Mouse (Mus musculus) gastrocnemius, postnatal 36 days (tissue): ENCODE data around the gene Fam69b. TPM values are rescaled to one million over a fixed set of nuclear protein-coding genes. Genes with fewer than 3 reads are reported as not detected.

Experiments used
- DNase-seq, 2 experiments: peaks; one replicate each; pipeline ENCODE4 v3.0.0; 2022
- intact Hi-C: fragments of 180-260 bp; cut with DNase I; formaldehyde crosslinking; loops from one replicate; pipeline ENCODE4 v1.15.1; 2025
- long read RNA-seq, 2 experiments: library from polyadenylated mRNA; stranded (forward); transcript quantifications; one replicate each; pipeline ENCODE4 v2.0.0; 2021
- total RNA-seq, 2 experiments: library from RNA; stranded (reverse); gene quantifications; 2 replicates each; pipeline ENCODE4 v1.2.3; 2021

Gene Fam69b
- total RNA-seq = 1 to 10 TPM; 1.6 to 2.3 TPM
- long read RNA-seq, experiment 1, partial matches to known transcripts = 1 of 3 reads
- long read RNA-seq, experiment 1, other reads (novel, unspliced or antisense) = 1 of 3 reads
- long read RNA-seq, experiment 2, partial matches to known transcripts = 1 of 5 reads
- long read RNA-seq, experiment 2, other reads (novel, unspliced or antisense) = 1 of 5 reads

DNA sequence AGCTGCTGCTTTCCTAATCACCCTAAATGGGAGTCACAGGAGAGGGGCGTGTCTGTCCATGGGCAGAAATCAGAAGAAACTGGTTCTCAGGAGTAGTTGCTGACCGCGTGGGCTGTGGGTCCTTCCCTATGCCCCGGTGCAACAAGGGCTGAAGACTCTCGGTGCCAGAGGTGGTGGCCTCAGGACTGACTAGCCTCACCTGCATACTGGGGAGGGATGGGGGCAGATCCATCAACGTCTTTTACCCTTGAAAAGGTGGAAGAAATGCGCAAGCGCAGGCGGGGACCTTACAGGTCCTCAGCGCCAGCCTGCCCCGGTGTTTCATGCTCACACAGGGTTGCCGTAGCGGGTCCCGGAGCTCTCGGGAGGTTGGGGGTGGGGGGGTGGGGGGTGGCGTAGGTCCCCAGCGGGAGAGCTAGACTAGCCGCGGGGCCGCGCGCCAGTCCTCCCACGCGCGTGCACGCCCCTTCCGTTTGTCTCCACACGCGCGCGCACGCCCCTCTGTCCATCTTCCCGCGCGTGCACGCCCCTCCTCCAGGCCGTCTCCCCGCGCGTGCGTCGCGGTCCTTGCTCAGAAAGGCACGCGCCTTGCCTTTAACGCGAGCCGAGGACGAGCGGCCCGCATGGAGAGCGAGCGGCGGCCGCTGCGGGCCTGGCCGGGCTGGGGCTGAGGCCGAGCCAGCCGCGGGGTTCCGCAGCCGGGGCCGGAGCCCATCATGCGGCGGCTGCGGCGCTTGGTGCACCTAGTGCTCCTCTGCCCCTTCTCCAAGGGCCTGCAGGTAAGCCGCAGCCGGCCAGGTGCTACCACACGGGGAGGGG lies at the start of gene Fam69b:
Gene Fam69b (plus strand): TSS at position 537 of the 819 bp plus-strand sequence.
- peak in 1 of 2 experiments; percentile 34 for DNase-seq
- intact Hi-C loops = no loop called here

DNA sequence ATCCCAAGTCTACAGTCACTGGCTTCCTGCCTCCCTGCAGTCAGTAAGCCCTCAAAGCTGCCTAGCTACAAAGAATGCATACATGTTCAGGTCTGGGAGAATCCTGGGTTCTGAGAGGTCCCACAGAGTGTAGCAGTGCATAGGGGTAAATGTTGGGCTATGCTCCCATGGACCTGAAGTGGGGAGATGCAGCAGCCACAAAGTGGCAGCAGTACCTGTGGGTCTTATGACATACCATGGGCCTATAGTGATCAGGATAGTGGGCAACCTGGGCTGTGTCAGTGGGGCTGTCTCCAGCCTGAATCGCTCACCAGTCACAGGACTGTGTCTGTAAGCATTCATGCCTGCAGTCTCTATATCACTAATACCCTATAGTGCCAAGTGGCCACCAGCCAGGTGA lies 48.5 kb upstream of the Fam69b start, which contains the start of gene Egfl7:
Gene Egfl7 (plus strand): TSS at position 301 of the 400 bp plus-strand sequence.
- DNase-seq = no peak
- intact Hi-C loops = no loop called here

DNA sequence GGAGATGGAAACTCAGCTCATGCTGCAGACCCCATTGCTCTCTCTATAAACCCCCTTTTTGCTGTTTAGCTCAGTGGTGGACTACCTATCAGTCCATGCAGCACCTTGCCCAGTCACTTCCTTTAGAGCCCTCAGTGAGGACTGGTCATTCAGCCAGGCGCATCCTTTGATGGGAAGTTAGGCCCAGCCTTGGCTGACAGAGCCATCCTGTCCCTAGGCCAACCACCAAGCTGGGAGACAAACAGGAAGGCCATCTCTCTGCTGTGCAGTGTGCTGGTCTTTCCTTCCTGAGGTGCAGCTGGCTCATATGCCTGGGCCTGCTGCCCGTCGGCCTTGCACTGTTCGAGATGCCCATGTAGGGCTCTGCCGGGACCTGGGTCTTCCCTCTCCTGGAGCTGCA lies 47.5 kb upstream of the Fam69b start:
- no peak for DNase-seq
- intact Hi-C loops = no loop called here

DNA sequence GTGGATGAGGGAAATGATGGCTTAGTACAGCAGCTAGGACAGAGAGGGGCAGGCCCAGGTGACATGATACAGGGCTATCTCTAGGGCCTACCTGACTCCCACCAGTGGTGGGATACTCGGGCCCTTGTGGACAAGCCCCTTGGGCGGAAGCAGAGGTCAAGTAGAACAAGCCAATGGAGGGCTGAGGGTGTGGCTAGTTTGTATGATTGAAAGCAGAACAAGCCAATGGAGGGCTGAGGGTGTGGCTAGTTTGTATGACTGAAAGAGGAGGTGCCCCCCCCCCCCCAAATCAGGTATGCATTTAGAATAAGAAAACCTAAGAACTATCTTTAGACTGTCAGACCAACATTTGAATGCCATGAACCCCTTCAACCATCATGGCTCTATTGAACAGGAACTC lies 46.1 kb upstream of the Fam69b start:
- intact Hi-C loops = no loop called here
- DNase-seq = no peak

DNA sequence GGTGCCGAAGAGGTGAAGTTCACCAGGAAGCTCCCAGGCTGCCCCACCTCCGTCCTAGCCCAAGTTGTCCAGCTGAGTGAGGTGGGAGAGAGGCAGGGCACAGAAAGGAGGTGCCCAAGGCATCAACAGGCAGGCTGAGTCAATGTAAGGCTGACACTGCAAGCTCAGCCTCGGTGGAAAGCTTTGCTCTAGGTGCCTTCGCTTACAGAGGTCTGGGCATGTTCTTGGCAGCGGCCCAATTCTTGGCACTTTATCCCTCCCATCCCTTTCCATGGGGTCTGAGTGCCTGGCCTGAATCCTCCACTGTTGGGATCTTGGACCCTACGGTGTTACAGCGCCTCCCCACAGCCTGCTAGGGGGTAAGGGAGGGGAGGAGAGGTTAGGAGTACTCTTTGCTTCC lies 45.5 kb upstream of the Fam69b start:
- no peak for DNase-seq
- intact Hi-C loops = no loop called here

DNA sequence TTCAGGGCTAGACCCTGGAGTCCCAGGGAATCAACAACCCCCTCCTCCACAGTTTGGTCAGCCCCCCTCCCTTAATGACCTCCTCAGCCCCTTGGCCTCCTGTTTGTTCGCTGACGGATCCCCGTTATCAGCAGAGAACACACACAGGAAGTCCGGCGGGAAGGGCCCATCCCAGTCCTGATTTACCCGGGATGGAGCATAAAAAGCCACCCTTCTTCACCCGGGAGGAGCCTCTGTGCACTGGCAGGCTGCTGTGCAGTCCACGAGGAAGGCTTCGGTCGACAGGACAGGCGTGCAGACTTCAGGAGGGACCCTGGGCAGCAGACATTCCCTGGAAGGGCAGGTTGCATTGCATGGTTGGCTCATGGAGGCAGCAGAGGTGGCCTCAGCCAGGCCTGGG lies 44.6 kb upstream of the Fam69b start:
- DNase-seq = peak; percentile 49 to 59
- intact Hi-C loops = no loop called here

DNA sequence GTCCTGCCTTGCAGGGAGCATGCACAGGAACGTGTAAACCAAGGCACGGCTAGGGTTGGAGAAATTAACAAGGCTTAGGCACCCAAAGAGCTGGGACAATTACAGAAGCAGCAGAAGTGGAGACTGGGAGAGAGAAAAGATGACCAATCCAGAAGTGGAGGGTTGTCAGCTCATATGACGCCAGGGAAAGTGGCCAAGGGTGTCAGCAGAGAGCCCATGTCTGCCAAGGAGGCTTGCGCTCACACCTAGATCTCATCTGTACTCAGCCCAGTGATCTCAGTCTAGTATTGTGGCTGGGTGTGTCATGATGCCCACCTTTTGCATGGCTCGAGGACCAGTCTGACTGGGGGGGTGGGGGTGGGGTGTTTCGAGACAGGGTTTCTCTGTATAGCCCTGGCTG lies 42.5 kb upstream of the Fam69b start:
- no peak for DNase-seq
- intact Hi-C loops = no loop called here

DNA sequence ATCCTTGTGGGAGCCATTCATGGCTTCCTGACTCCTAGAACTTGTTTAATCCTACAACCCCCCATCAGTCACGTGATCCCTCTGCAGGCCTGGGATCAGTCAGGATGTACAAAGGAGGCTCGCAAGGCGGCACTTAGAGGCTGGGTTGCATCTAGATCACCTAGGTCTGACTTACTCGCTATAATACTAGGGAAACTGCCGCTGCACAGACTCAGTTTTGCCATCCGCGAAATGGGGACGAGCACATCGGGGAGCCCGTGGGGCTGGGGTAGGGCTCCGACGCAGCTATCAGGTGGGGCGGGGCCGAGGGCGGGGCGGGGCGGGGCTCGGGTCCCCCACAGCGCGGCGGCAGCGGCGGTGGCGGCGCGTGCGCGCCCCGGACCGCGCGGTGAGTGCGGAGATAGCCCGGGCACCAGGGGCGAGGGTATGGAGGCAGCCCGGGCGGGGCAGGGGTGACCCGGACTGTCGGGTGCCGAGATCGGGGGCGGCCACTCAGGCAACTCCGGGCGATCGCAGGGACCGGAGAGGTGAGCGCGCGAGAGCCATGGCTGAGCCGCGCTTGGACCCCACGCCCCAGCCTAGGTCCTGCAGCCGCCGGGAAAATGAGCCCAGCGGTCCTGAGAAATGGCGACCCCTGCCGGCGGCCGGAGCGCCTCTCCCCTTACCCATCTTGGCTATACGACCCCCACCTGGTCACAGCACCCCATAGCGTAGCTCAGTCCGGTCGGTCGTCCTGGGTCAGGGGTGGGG lies 41.8 kb upstream of the Fam69b start, which contains the start of gene Gm20532:
Gene Gm20532 (plus strand): TSS at position 346 of the 750 bp plus-strand sequence.
- intact Hi-C loops = no loop called here
- DNase-seq = peak in 1 of 2 experiments; percentile 45

DNA sequence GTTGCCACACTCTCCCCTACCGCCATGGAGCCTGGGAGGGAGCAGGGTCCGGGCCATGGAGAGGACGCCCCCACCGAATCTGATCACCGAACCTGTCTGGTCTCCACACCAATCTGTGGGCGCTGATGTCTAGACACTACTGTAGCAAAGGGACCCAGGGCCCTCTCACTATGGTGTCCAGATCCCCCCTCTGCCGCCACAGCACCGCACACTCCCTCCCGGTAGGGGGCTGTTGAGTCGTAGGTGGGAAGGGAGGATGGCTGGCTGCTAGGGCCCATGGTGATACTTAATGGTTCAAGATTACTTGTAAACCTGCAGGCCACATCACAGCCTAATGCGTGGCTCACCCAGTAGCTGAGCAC lies 41.2 kb upstream of the Fam69b start:
- intact Hi-C loops = no loop called here
- DNase-seq = no peak

DNA sequence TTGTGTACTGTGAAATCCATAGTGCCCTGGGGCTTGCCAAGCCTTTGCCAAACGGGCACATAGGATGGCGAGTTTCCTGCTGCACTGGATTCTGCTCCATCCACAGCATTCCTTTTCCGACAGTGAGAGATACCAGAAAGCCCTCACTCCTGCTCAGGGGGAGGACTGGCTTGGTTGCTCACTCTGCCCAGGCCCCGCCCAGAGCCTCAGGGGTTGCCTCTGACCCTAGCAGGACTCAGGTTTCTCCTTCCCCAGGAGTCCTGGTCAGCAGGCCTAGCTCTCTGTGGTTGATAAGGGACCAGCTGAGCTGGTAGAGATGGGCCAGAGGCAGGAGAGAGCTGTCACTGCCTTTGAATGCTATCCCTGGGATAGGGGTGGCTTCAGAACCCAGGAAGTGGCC lies 39.7 kb upstream of the Fam69b start:
- DNase-seq = no peak
- intact Hi-C loops = no loop called here

DNA sequence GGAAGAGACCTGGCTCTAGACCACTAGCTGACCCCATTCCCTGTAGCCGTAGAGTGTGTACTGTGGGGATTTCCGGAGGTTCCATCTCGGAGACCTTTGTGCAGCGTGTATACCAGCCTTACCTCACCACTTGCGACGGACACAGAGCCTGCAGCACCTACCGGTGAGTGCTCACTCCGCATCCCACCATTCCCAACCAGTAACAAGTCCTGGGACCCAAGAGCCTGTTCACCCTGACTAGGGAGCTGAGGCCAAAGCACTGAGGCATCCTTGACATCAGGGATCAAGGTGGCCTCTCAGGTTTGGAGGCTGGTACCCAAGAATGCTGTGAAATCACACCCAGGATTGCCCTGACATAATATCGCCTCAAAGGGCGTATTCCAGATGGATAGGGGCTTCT lies 39.0 kb upstream of the Fam69b start:
- intact Hi-C loops = no loop called here

DNA sequence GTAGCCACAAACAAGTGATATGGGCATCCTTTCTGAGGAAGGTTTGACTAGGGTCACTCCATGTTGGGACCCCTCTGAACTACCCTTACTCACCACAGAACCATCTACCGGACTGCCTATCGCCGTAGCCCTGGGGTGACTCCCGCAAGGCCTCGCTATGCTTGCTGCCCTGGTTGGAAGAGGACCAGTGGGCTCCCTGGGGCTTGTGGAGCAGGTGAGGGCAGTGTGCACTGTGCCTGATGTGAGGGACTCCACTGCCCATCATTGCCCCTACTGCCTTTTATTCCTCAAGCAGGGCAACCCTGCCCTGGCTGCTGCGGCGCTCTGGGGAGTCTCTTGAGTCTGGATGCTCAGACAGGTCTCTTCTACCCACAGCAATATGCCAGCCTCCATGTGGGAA lies 38.0 kb upstream of the Fam69b start:
- no peak for DNase-seq
- intact Hi-C loops = no loop called here

More for the DNA sequence above, 39.0 kb upstream of the Fam69b start:
- no peak for DNase-seq

DNA sequence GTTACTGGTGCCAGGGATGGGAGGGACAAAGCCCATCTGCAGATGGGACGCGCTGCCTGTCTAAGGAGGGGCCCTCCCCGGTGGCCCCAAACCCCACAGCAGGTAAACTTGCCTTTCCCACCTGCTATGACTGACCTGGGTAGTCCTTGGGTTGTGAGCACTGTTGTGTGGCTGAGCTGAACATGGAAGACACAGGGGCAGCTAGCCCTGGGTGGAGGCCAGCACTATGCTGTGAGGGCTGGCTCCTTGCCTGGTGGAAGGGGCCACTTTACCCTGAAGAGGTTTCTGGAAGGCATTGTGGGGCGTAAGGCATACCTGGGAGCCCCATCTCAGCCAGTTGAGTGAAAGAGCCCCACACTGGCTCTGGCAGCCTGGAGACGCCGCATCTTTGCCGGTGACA lies 37.3 kb upstream of the Fam69b start:
- intact Hi-C loops = no loop called here
- no peak for DNase-seq

DNA sequence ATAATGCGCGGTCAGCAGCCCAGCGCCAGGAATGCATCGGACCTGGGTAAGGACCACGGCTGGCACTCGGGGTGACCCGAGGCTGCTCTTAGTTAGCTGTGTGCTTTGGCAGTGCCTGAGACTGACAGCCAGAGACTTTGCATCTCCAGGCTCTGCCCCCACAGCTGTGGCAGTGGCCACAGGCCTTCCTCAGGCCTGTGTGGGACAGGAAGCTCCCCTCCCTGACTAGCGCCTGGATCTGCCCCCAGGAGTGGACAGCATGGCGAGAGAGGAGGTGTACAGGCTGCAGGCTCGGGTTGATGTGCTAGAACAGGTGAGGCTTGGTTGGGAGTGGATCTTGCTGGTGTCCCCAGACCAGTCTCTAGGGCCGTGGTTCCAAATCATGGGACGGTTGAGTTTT lies 36.8 kb upstream of the Fam69b start:
- intact Hi-C loops = no loop called here
- DNase-seq = no peak

DNA sequence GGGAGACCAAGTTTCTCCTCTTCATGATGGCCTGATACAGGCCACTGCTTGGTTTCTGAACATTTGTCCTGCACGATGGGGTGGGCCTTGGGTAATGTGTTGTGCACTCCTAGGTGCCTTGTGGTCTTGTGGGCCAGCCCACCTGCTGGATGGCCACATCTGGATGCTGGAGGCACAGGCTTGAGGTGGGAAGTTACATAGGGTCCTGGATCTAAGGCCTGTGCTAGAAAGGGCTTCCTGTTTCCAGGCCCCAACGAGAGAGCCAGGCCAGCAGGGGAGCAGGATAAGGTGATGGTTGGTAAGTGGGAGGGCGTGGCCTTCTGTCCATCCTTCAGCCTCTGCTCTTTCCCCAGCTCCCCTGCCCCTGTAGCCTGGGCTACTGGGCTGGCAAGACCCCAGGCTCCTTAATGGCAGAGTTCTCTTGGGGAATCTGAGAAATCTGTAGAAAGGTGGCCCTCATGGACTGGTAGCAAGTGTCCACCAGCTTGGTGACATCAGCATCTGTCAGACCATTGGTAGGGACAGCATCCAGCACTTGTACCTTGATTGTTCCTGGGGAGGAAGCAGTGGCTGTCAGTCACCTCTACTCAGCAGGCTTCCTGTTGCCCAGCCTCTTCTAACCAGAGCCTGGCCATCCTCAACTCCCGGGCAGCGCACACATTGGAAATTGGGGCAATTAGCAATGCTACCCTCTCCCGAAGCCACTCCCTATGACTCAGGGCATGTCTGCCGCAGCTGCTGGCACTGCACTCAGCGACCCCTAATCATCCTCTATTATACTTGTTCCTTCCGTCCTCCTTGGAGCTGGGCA lies 34.8 kb upstream of the Fam69b start:
- no peak for DNase-seq
- intact Hi-C loops = no loop called here

DNA sequence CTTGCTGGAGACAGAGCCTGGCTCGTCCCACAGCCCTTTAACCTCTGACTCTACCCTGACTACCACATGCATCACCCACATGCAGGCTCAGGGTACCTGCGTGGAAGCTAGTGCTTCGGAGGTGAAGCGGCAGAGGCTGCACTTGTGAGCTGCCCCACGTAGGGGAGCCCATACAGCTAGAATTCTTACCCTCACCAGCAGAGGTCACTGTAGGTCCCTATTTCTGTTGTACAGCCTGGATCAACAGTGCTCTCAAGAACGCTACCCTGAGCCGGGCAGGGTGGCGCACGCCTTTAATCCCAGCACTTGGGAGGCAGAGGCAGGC lies 34.3 kb upstream of the Fam69b start:
- DNase-seq = peak in 1 of 2 experiments; percentile 54
- intact Hi-C loops = no loop called here

DNA sequence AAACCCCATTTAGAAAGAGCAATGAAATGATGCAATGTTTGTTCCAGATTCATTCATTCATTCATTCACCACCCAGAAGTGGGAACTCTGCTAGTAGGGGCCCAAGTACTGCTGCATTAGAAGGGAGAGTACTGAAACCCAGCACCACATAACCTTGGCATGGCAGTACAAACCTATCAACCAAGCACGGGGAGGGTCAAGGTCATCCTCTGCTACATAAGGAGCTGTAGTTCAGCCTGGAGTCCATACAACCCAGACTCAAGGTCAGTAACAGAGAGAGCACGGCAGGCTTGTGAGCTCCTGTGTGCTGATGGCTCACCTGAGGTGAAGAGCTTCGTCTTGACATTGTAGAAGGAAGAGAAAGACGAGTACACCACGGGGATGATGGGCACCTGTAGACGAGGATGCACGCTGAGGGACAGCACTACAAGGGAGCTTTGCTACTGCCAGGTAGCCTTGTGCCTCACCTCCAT lies 33.8 kb upstream of the Fam69b start:
- intact Hi-C loops = no loop called here
- no peak for DNase-seq

DNA sequence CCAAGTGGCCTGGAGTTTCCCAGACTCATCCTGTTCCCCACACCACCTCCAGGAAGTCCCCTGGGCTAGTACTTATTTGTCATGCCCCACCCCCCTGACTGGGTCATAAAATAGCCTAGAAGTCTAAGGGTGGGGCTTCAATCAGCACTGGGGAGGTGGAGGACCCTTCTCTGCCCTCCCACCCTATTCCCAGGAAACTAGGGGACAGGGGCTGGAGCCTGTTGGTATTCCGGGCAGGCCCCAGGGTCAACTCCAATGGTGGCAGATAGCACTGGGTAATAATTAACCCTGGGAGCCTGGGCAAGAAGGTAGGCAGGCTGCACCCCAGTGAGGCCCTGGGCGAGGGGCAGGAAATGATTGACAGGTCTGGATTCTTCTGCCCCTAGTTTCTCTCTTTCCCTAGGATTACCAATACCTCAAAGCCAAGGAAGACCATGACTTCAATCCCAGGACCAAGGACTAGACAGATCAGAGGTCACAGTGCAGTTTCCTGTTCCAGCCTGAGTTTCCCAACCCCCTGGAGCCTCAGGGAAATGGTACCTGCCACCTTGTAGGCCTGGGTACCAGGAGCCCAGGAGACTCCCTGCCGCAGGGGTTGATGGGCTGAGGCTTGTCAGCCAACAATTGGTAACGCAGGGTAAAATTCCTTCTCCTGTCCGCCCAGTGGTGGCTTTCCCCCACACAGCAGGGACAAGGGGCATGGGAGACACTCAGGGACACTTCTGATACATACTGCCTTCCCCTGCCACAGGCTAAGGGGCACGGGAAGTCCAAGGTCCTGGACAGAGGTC lies 33.1 kb upstream of the Fam69b start:
- DNase-seq = no peak
- intact Hi-C loops = loop anchor here (5.0 kb wide), 1 partner anchor 42 kb away; no protein-coding TSS in a partner anchor

DNA sequence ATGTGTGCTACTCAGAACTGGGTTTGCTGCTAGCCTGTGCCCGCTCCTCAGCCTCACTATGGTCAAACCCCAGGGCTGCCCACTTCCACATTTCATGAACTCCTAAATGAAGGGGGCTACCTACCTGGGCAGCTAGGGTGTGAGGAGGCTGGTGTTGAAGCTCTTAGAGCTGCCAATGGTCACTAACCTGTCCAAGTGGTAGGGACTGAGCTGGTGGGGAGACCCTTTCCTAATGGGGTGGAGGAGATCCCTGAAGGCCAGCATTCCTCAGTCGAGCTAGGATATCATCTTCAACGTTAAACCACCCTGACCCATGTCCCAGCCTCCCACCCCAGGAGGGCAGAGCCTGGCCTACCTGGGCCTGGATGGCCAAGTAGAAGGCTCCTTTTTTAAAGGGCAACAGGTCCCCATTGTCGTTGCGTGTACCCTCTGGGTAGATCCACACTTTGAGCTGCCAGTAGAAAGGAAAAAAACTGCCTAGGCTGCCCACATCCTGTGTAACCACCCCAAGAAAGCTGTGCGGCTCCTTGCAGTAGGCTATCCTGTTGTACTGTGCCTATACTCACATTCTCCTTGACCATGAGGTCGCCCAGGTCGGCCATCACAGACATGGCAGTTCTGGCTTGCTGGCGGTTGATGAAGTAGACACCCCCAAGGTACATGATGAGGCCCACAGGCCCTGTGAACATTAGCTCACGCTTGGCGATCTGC lies 32.4 kb upstream of the Fam69b start:
- no peak for DNase-seq
- intact Hi-C loops = loop anchor here (5.0 kb wide), 1 partner anchor 41 kb away; no protein-coding TSS in a partner anchor
